Mouse (Mus musculus) gastrocnemius, adult 2 months (tissue): ENCODE measurements at regions not wholly inside any gene's neighbourhood (a gene's known extent, or its start where the extent isn't known, plus 50 kb on each side); places are given as distances from the start of the nearest gene placed in this dataset.
A peak's percentile ranks its signal among the peaks of the same experiment; 100 is the strongest.

Source experiments
- DNase-seq: peaks from one replicate; pipeline ENCODE4 v3.0.0; 2022
- H3K27ac ChIP-seq: fragments of 200-600 bp; 2 replicates; pipeline ENCODE4 v1.8.1; 2022; ENCODE audit warnings: mild to moderate bottlenecking
- H3K4me3 ChIP-seq: fragments of 200-600 bp; 2 replicates; pipeline ENCODE4 v1.8.1; 2022; ENCODE audit warnings: mild to moderate bottlenecking, moderate library complexity
- CTCF ChIP-seq: fragments of 200-600 bp; IDR thresholded peaks from 2 replicates; pipeline ENCODE4 v1.8.1; 2022; ENCODE audit warnings: antibody characterized with exemption, mild to moderate bottlenecking, moderate library complexity
- intact Hi-C: fragments of 180-260 bp; cut with DNase I; formaldehyde crosslinking; loops from one replicate; pipeline ENCODE4 v1.15.1; 2025

DNA sequence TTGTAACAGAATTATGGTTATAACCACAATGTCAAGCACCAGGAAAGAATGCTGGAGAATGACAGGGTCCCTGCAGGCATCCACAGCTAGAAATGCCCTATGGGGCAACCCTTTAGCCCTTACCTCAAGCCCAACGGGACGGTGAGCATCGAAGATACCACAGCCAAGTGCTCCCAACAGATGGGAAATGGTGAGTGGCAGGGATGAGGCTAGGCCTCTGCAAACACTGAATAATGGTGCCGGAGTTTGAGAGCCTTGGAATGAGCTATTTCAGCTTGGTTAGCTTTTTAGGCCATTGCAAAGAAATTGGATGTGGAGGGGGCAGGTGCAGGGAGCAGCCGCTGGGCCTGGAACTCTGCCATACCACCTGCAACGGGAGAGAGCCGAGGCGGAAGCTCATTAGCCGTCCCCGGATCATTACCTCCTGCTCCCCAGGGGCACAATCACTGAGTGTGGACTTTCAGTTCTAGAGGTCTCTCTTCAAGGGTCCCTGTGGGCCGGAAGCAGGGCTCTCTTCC is 117.9 kb downstream of the Usp31 start:
- TF ChIP-seq CTCF, result no peak
- intact Hi-C loops, result no loop called here
- Histone ChIP-seq H3K27ac (no peak overlapping the region), H3K4me3 (no peak overlapping the region)
- no peak for DNase-seq

DNA sequence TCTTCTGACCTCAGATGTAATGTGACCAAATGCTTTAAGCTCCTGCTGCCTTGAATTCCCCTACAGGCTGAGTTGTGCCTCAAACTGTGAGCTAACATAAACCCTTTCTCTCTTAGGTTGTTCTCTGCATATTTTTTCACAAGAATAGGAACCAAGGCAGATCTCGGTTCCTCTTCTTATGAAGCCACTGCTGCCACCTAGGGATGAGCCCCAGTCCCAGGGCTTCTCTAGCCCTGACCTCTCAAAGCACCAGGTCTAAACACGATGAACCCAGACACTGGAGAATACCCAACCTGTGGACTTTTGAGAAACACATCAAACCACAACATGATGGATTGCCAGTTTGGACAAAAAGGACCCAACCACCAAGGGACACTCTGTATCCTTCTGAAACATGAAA is 119.3 kb downstream of the Usp31 start:
- DNase-seq, result no peak
- TF ChIP-seq CTCF, result no peak
- Histone ChIP-seq H3K4me3 (no peak overlapping the region), H3K27ac (no peak overlapping the region)
- intact Hi-C loops, result no loop called here

DNA sequence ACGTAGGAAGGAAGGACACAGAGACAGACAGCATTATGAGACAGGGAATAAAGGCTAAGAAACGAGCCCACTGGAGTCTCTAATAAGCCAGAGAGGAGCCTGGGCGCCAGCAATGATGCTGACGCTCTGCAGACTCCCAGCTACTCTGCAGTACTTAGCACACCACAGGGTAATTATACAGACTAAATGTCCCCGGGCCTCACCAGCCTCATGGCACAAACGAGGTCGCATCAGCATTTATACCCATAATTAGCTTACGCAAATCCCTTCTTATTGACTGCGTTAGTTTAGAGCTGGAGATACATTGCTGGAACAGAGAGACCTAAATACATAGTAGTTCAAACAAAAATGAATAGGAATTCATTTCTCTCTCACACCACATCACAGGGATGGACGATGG is 121.3 kb downstream of the Usp31 start:
- TF ChIP-seq CTCF, result no peak
- no peak for DNase-seq
- no peak overlapping the region for H3K27ac ChIP-seq
- H3K4me3 ChIP-seq, result no peak overlapping the region
- intact Hi-C loops, result no loop called here

DNA sequence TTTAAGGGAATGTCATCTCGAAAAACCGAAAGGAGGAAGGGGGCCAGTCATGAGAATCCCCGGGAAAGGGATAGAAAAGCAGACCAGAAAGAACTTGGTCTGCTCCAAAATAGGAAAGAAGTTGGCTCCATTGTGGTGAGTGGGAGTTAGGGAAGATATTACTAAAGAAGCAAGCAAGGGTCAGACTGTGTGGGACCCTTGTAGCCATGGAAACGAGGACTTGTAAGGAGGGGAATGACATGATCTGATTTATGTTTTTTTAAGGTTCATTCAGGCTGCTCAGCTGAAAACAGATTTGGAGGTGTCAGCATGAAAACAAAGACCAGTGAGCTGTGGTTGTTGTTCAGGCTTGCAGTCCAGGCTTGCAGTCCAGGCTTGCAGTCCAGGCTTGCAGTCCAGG is 127.6 kb downstream of the Usp31 start:
- no peak overlapping the region for H3K27ac ChIP-seq
- no peak overlapping the region for H3K4me3 ChIP-seq
- intact Hi-C loops, result no loop called here
- TF ChIP-seq CTCF, result no peak
- DNase-seq, result no peak

DNA sequence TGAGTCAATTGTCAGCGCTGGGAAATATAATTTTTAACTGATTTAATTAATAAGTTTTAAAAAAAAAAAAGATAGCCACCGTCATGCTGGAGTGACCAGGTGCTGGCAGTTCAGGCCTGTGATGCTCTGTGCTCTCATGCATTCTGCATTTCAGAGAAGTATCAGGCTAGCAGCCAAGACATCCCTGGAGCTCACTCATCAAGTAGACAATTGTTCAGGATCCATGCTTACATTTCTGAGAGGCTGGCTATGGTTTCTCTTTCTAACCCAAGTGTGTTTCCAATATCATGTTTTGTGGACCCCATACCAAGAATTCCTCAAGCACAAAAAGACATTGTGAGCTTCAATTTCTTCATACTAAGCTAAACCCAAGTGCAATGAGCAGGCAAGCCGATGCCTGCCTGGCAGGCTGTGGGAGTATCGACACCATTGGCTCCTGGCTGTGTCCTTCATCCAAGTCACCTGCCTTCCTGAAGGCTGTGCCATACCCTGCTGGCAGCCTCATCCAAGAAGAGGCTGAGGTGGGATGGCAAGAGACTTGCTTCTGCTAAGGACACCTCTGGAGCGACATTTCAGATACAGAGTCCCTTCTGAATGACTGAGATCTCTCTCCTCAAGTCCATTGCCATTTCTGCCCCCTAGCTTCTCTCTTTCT is 134.2 kb downstream of the Usp31 start:
- H3K4me3 ChIP-seq, result no peak overlapping the region
- DNase-seq, result no peak
- intact Hi-C loops, result no loop called here
- no peak for TF ChIP-seq CTCF
- H3K27ac ChIP-seq, result no peak overlapping the region

DNA sequence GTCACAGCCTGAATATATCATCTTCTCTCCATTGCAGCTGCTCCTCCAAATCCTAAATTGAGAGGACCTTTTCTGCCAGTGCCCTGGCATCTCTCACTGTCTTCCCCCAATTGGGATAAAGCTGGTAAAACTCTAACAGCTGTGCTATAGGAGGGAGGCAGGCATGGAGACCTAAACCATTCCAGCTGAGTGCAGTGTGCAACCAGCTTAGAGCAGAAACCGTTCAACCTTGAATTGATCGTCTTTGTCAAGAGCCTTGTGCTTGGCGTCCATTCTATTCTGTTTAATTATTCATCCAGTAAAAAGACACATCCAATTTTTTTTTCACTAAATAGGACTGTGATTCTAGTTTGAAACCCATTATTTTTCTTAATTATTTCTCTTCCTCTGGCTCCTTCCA is 135.3 kb downstream of the Usp31 start:
- Histone ChIP-seq H3K4me3 (no peak overlapping the region), H3K27ac (no peak overlapping the region)
- DNase-seq, result no peak
- intact Hi-C loops, result no loop called here
- no peak for TF ChIP-seq CTCF

DNA sequence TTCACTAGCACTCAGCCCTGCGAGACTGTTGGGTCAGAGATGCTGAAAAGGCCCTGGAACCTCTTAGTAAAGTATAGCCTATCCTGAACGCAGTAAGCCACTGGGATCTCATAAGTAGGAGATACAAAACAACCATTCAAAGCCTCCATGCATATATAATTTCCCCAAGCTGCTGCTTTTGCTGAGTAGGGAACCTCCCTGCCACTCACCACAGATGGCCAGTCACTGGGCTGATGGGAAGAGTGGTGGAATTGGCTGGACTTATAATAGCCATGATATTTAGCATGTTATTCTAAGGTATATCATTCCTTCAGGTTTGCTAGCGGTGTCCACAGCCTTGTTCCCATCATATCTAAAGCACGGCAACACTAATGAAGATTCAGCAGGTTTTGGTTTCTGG is 135.8 kb downstream of the Usp31 start:
- no peak overlapping the region for H3K4me3 ChIP-seq
- DNase-seq, result no peak
- no peak overlapping the region for H3K27ac ChIP-seq
- intact Hi-C loops, result no loop called here
- TF ChIP-seq CTCF, result no peak

DNA sequence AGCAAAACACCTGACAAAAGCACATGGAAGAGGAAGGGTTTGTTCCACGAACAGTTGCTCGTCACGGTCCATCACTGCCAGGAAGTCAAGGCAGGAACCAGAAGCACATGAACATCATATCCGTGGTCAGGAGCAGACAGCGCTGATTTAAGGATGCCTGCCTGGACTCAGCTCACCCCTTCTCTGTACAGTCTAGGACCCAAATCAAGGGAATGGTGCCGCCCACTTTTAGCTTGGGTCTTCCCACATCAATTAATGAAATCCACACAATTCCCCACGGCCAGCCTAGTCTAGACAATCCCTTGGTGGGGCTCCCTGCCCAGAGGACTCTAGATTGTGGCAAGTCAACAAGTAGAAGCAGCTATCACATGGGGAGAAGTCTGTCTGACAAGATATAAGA is 137.8 kb downstream of the Usp31 start:
- no peak overlapping the region for H3K27ac ChIP-seq
- no peak for TF ChIP-seq CTCF
- intact Hi-C loops, result no loop called here
- H3K4me3 ChIP-seq, result no peak overlapping the region
- DNase-seq, result no peak

DNA sequence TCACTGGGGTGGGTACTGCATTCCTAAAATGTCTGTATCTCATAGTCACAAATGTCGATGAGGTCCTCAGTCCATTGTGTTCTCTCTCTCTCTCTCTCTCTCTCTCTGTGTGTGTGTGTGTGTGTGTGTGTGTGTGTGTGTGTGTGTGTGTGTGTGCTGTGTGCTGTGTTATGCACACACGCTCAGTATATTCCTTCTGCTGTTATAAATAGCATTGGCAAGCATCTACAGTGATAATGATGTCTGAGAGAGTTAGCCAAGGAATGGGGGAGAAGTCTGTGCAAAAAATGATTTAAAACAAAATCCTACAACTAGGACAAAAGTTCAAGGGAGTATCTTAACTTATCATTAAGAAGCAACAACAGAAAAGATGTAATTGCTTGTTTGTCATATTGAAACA is 139.0 kb downstream of the Usp31 start:
- no peak for TF ChIP-seq CTCF
- no peak for DNase-seq
- intact Hi-C loops, result no loop called here
- H3K27ac ChIP-seq, result no peak overlapping the region
- no peak overlapping the region for H3K4me3 ChIP-seq

DNA sequence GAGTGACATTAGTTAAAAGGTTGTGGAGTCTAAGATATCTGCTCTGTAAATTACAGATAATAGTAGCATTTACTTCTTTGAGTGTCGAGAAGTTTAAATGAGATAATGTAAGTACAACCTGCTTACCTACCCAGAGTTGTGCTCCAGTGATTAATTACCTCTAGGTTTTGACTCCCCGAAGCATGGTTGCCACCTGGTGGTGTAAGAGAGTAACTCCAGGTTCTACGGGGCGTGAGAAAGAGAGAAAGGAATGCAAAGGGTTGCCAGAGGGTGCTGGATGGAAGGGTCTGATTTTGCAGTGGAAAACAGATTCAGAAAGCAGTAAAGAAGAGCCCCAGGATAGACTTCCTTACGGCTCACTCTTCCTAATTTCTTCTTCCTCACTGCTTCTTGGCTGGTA is 143.5 kb downstream of the Usp31 start:
- Histone ChIP-seq H3K4me3 (no peak overlapping the region), H3K27ac (no peak overlapping the region)
- DNase-seq, result no peak
- intact Hi-C loops, result no loop called here
- peak; percentile 41 for TF ChIP-seq CTCF

DNA sequence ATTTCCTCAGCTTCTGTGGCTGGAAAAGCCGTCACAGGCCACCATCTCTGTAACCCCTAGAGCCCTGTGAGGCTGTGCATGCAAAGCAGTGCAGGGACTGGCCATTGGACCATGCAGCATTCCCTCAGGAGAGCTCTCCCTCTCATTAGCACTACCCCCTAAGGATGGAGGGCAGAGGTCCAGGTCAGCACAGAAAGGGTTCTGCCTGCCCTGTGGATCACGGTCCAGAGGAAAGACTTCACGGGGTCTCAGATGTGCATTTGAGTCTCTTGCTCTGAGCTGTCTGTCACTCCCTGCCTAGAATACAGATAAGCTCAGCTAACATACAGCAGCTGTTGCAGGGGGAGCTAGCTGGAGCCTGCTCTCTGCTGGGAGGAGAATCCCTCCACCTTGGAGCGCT is 151.6 kb downstream of the Usp31 start:
- no peak for DNase-seq
- intact Hi-C loops, result no loop called here
- no peak for TF ChIP-seq CTCF
- no peak overlapping the region for H3K27ac ChIP-seq
- H3K4me3 ChIP-seq, result no peak overlapping the region
